Mouse (Mus musculus): ENCODE measurements at regions not wholly inside any gene's neighbourhood (a gene's known extent, or its start where the extent isn't known, plus 50 kb on each side); places are given as distances from the start of the nearest gene placed in this dataset.
A peak's percentile ranks its signal among the peaks of the same experiment; 100 is the strongest.

DNA sequence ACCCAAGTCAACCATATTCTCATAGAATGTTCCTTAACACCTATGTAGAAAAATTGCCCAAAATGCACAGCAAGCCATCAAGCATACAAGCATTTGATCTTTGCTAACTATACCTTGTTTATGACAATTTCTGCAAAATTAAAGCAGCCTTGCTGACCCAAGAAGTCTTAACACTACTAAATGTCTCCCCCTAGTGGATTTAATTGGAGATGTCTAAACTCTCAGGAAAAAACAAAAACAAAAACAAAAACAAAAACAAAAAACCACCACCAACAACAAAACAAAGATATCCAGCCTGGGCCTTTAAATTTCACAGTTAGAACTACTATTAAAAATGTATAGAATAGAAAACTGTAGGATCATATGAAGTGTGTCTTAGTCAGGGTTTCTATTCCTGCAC lies 69.8 kb upstream of the Nudt7 start:
- DNase-seq, result no peak

GRCm38 (mm10) chr8:114072330-114072729 lies 61.0 kb upstream of the Nudt7 start:
- peak; percentile 7 for DNase-seq

DNA sequence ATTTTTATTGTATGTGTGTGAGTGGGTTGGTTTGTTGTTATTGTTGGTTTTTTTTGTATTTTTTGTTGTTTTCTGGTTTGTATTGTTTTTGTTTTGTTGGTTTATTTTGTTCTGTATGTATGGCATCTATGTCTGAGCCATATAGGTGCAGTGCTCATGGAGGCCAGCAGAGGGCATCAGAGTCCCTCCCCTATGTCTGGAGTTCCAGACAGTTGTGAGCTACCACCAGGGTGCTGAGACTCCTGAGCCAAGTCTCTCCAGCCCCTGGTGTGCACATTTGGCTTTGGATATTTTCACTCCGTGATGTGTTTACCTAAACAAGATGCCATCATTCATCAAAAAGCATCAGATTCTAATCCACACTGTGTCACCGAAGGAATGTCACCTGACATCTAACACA lies 59.2 kb upstream of the Nudt7 start:
- DNase-seq, result peak; percentile 11

- DNase-seq, result no peak
These were observed 56.7 kb upstream of the Nudt7 start for GRCm38 (mm10) chr8:114076701-114077100.

DNA sequence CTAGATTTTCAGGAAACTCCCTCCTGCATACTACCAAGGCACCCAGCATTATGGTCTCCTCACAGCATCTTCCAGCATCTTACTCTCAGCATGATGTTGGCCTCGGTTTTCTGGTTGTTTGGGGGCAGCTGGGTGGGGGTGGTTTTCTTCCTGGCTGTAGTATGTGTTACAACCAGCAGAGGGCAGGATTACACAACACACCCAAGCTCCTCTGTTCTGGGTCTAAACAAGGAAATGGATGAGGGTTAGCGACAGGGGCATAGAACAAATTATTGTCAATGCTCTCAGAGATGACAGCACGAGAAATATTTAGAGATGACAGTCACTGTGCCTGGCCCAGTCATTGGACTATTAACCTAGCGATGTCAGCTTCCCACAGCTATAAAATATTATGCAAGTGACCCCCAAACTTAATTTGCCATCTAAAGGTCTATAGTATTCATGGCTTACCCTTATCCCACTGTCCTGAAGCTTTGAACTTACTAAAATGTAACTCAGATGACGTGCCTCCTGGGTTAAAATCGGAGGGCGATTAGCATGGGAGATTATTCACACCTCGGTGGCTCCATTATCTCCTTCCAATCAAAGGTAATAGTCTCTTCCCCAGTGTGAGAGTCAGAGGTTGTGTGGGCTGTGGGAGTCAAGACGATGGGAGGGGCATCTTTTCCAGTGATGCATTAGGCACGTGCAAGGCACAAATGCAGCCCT lies 52.2 kb upstream of the Nudt7 start:
- DNase-seq, result peak; percentile 68

DNA sequence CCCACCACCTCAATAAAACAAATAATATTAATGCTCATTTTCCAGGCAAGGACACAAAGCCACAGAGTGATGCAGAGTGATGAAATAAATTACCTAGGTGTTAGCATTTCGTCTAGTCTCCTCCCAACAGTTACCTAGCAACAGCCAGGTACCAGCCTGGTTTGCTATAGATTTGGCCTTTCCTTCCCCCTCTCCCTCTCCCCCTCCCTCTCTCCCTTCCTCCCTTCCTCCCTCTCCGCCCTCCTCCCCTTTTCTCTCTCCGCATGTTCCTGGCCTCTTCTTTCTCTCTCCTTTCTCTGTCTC lies 51.6 kb upstream of the Nudt7 start:
- DNase-seq, result no peak

Data from heart, postnatal 4 days (tissue).